Mouse (Mus musculus) stomach, postnatal 0 days (tissue): ENCODE results near the gene Brd1.

ENCODE experiments used
- CTCF ChIP-seq: IDR thresholded peaks from 2 replicates; pipeline ENCODE4 v1.5.1; 2016; ENCODE audit warnings: antibody characterized with exemption, low read depth, mild to moderate bottlenecking, moderate library complexity
- EP300 ChIP-seq: optimal IDR thresholded peaks from 2 replicates; pipeline ENCODE3; 2016; ENCODE audit warnings: antibody characterized with exemption

- no peak for TF ChIP-seq CTCF
- TF ChIP-seq EP300, result no peak
Measured at GRCm38 (mm10) chr15:88688120-88688519, 45.9 kb downstream of the Brd1 start.
